Mouse (Mus musculus) thymus, postnatal 10 days (tissue): Measurements from ENCODE around the gene Hcn3.
A peak's percentile ranks its signal among the peaks of the same experiment; 100 is the strongest.

Experiments used
- DNase-seq, 2 experiments: peaks; one replicate each; pipeline ENCODE4 v3.0.0; 2021; ENCODE audit warnings: low spot score in 2 of 2

The Hcn3 gene

DNA sequence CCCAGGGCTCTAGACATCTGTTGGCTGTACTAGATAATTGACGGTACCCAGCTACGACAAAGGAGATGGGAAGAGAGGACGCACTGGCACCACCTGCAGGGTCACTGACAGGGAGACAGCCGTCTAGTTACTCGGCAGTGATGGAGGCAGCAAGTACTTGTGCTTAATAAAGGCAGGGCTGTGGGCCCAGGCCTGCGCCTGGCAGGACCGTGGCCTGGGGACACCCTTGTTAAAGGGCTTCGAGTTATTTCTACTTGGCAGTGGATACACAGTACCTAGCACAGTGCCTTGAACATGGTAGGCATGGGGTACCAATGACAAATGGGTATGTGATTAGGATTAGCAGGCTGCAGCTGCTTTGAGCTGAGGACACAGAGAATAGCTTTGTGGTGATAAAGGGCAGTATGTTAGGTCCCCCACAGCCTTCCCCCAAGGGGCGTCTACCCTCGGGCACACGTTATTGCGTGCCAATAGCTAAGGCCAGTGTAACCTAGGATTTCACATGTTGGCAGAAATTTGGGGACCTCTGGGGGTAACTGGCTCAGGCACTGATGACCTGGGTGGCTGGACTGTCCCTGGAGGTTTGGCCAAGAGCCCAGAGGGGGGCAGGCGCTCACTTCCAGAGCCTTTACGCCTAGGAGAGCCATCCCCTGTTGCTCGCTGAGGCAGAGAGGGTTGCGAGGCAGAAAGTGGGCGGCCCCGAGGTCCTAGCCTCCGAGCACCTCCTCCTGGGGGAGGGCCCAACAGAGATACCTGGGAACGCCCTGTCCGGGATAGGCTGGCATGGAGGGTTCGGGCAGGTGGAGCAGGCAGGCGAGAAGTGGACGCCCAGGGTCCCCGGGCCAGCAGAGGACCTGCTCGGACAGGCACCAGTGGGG, 12.7 kb downstream of the Hcn3 start:
- no peak for DNase-seq

DNA sequence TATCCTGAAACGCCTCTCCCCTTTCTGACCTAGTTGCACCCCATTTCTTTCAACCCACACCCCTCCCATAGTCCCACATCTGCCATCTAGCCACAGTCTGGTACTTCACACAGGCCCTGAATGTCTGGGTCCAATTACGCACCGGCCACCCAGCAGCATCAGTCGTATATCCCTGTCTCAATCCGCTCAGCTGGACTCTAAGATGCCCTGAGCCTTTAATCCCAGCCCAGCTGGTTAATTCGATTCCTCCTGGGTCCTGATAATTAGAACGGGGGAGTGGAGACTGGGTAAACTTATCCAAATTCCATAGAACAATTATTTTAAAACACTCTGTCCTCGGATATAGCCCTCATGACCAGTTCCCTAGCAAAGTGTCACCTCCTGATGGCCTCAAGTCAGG, 14.4 kb downstream of the Hcn3 start:
- DNase-seq, result no peak

DNA sequence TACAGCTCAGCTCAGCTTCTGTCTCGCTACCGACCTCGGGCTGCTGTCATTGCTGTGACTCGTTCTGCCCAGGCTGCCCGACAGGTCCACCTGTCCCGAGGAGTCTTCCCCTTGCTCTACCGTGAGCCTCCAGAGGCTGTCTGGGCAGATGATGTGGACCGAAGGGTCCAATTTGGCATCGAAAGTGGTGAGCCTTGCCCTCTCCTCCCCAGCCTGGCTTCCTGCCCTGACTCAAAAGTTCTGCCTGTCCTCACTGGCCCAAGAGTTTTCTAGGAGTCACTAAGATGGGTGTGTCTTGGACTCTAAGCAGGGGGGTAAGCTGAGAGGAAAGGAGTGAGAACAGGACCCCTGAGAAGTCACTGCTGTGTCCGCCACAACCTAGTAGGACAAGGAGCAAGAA, 15.2 kb downstream of the Hcn3 start:
- DNase-seq, result no peak

DNA sequence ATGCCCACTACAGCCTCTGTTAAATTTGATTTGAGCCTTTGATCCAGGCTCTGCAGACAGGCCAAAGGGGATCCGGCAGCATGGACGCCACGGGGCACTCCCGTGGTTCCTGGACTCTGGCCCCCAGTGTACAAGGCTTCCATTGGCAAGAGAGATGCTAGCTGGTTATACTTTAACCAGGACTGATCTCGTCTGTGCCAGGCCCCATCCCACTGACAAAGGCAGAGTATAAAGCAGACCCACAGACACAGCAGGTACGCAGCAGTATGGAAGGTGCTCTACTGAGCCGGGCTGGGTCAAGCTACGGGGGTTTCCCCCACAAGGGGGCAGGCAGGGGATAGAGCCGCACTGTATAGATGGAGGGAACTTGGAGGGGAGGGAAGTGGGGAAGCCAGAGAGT, 23.6 kb downstream of the Hcn3 start:
- DNase-seq, result peak; percentile 12 to 58

DNA sequence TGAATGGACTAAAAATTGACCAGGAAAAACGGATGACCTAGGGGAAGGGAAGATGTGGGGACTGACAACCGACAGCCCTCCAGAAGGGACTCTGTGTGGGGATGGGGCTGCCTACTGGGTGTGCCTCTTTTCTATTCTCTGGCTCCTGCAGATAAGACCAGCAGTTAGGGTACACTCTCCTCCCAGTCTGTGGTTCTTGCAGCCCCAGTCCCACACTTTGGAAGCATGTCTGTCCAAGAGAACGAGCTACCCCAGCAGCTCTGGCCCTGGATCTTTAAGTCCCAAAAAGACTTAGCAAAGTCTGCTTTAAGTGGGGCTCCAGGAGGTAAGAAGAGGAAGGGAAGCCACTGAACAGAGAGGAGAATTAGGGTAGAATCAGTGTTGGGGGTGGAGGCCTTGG, 24.0 kb downstream of the Hcn3 start, which contains the start of gene Pklr:
Pklr (plus strand) TSS at position 185 of the 400 bp plus-strand sequence.
- no peak for DNase-seq

DNA sequence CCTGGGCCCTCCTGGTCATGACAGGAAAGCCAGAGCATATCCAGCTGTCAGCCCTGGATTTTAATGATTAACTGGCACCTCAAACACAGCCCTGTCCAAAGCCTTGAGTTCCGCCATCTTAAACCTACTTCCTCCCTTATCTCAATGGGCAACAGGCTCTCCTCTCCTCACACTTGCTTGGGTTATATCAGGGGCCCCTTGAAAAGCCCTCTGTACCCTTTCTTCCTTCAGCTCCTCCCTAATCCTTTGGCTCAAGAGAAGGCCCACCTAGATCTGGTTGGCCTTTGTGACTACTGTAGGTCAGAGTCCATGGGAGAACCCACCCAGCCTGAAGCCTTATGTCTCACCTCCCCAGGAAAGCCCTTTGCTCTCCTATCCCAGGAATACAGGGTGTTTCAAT, 26.2 kb downstream of the Hcn3 start:
- no peak for DNase-seq

DNA sequence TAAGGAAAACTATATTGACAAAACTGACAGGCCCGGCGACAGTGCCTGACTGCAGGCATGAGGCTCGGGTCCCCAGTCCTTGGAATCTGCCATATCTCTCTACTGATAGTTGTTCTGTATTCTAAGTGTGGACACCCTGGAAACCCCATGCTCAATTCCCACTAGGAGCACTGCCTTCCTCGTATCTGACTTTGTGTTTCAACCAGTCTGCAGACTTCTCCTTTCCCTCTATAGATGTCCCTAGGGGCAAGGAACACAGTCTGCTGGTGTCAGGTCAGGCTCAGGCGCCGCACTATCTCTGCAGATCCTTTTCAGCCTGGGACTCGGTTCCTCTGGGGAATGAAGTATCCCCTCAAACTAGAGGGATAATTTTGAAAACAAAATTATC, 26.9 kb downstream of the Hcn3 start:
- DNase-seq, result no peak

DNA sequence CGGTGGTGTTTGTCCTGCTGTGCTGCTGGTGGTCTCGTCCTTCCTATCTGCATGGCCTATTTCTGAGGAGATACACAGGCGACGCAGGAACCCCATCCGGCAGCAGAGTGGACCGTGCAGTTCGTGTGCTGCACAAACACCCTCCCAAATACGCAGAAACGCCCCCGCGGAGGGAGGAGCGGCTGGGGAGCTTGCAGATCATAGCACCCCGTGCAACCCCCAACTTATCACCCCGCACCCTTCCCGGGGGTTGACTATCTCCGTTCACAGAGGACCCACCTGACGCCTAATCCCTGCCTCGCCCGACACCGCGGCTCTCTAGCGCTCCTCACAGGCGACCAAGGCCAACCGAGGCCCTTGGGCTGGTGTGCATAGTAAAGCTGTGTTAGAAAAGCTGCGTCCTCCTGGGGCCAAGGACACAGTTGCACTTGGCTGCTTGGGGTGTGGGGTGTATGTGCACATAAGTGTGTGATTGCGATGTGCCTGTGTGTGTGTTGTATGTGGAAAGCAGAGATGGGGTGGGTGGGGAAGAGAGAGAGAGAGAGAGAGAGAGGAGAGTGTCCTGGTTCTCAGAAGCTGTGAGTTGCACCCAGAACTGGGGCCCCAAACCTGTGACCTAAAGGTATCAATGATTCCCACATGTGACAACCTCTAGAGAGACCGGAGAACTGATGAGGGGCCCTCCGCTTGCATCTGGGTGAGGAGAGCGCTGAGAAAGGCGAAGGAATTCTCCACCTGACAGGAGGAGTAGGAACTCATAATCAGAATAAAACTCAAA, 27.5 kb downstream of the Hcn3 start:
- DNase-seq, result no peak

DNA sequence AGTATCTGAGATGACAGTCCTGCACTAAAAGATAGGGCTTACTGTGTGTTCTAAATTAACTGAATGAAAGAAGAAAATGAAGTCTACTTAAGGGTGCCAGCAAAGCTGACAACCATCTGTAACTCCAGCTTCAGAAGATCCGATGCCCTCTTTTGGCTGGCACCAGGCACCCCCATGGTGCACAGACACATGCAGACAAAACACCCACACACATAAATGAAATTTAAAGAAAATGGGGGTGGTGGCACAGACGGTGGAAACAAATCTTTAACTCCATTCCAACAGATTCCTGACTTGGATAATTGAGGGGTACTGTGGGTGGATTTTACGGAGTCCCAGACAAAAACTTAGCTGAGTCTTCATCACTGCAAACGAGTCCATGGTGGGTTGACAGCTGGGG, 28.2 kb downstream of the Hcn3 start:
- no peak for DNase-seq

DNA sequence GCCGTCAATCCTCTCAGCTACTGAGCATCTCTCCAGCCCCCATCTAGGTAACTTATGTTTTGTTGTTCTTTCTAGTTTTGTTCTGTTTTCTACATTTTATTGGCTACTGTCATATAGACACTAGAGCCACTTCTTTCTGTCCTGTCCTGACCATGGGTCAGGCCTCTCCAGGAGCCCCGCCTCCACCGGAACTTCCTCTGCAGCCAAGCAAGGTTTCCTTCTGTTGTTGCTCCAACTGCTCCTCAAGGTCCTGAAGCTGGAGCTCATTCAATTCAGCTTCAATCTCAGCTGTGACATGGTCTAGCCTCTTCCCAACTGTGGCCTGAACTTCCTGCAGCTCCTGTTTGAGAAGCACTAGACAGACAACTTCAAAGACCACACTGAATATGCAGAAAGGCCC, 30.1 kb downstream of the Hcn3 start:
- DNase-seq, result no peak

DNA sequence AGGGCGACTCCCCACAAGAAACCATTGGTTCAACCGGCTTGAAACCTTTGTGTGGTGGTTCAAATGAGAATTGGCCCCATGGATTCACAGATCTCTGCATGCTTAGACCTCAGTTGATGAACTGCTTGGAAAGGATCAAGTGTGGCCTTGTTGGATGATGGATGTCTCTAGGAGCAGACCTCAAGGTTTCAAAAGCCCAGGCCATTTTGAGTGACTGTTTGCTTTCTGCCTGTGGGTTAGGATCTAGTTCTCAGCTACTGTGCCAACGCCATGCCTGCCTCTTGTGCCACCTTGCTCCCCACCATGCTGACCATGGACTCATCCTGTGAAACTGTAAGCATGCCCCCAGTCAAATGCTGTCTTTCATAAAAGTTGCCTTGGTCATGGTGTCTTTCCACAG, 34.0 kb downstream of the Hcn3 start:
- no peak for DNase-seq

DNA sequence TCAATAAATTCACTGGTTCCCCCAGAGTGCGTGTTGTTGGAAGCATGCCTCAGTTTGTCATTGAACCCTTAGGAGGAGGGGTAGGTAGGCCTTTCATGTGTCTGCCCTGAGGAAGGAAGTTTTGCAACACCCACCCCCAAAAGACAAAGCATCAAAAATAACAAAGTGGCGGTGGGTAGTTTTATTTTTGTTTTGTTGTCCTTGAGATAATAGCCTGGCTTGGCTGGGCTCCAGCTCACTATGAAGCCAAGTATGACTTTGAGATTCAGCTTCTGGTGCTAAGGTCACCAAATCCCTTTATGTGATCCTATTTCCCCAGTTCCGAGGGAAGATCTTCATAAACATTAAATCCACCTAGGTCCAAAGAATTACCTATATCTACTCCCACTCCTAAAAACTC, 35.8 kb downstream of the Hcn3 start:
- DNase-seq, result no peak

DNA sequence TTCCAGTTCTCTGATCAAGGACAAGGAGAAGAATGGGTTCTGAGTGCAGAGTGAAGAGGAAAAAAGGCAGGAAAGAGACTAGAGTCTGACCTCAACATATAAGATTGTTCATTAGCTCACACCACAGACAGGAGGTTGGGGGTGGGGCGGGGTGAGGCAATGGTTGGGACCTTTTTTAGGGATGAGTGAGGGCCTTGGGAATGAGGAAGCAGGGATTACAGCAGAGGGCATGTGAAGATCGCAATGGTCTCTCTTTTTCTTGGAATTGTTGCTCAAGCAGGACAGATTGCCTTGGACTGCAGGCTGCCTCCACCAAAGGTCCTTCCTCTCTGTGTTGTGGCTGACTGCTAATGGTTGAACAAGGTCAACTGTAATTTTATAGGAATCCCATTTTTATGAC, 36.7 kb downstream of the Hcn3 start:
- DNase-seq, result no peak

DNA sequence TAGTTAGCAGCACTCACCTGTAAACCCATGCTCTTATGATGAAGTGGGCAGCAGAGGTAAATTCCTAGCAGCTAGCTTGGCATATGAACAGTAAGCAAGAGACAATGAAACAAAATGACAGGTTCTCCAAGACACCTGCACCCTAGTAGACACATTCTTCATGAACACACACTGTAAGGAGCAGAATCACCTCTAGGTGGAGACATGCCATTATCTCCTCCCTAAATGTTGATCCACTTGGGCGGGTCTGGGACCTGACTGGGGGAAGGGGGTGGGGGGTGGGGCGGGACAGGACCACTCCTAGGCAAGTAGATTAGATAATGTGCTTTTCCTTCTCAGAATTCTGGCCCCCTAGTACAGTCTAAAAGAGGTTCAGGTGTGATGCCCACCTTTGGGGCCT, 44.5 kb downstream of the Hcn3 start:
- DNase-seq, result peak in 1 of 2 experiments; percentile 41

DNA sequence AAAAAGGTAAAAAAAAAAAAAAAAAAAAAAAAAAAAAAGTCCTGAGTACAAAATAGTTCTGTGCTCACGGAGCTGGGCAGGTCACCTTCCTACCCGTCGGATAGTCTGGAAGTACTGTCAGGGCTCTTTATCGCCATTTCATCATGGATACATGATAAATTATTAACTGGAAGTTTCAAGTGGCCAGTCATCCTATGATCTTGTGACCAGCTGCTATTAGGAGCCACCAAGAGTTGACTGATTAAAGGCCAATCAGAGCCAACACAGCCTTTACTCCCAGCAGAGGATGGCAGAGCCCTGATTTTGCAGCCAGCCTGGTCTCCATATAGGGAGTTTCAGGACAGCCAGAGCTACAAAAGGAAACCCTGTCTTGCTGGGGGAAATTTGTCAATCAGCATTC, 46.9 kb downstream of the Hcn3 start:
- DNase-seq, result no peak

DNA sequence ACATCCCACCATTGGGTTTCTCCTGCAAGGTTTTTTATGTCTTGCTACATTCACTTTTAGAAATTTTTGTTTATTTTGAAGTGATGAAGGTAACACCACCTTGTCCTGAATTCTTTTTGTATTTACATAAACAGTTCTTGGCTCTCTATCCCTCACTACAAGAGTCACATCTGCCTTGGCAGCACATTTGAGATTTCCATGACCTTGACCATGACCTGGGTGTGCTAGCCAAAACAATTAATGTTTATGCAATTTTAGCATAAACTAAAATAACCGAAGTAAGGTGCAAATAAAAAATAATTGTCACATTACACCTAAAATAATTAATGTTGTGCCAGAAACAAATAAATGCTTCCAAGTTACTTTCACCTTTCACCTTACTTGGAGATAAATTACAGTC, 51.9 kb downstream of the Hcn3 start:
- DNase-seq, result no peak

DNA sequence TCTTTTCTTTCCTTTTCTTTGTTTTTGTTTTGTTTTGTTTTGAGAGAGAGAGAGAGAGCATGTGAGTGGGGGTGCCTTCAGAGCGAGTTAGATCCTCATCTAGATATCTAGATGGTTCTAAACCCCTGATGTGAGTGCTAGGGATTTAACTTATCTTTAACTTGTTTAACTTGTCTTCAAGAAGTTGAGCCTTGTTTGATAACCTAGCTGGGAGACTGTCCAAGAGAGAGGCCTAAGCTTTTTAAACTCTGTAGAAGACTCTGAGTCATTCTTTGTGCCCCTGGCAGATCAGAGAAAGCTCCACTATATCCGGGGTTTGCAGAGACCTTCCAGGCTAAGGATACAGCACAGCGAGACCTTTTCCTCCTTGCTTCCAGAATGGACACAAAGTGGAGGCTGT, 52.5 kb downstream of the Hcn3 start:
- DNase-seq, result no peak

DNA sequence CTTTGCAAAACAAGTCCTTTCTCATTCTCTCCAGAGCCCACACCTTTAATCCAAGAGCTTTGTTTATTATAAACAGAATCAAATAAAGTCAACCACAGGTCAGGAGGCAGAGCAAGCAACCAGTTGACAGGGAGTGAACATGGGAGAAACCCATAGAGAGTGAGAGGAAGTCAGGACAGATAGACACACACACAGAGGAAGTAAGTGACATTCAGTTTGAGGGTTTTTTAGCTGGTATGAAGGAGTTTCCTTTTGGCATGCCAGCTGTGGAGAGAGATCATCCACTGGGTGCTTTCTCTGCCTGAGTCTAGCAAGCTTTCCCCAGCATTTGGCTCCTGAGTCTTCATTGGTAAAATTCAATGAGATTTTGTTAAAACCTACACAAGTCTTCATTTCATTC, 53.1 kb downstream of the Hcn3 start:
- no peak for DNase-seq

DNA sequence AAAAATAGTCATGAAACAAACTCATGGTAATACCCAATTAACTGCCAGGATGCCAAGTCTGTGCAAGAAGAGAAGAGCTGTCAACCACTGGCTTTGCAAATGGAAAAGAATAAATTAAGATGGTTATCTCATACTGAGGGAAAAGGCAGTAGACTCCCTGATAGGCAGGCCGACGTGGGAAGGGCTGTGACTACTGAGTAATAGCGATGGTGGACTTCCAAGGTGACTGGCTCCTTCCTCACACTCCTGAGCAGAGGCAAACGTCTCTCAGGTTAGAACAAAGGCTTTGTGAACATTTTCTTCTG, 56.8 kb downstream of the Hcn3 start:
- DNase-seq, result no peak

DNA sequence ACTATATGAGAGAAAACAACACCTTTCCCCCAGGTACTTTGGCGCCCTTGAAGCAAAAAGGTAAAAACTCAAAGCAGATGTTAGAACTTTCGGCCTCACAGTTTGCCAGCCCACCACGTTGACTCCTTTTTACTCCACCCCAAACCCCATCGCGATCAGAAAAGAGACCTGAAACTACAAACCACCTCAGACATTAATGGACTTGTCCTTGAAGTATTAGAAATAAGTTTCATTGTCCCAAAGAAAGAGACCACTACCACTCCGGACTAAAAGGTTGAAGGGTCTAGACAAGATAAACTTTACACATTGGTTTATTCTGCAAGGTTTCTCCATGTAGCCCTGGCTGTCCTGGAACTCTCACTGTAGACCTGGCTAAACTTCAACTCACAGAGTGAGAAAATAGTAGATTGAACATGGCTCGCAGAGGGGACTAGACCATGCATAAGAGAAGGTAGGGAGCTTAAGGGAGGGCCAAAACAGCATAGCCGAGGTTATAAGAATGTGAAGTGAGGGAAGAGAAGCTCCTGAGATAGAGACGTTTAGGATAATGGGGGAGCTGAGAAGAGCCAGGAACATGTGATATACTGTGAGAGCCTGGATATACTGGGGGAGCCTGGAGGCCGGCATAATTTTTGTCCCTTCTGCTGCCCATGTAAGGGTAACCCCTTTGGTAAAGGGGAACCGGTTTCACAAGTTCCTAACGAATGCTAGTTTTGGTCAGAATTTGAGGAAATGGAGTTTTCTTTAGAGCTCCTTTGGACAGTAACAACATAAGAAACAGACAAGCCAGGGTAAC, 57.3 kb downstream of the Hcn3 start:
- no peak for DNase-seq

DNA sequence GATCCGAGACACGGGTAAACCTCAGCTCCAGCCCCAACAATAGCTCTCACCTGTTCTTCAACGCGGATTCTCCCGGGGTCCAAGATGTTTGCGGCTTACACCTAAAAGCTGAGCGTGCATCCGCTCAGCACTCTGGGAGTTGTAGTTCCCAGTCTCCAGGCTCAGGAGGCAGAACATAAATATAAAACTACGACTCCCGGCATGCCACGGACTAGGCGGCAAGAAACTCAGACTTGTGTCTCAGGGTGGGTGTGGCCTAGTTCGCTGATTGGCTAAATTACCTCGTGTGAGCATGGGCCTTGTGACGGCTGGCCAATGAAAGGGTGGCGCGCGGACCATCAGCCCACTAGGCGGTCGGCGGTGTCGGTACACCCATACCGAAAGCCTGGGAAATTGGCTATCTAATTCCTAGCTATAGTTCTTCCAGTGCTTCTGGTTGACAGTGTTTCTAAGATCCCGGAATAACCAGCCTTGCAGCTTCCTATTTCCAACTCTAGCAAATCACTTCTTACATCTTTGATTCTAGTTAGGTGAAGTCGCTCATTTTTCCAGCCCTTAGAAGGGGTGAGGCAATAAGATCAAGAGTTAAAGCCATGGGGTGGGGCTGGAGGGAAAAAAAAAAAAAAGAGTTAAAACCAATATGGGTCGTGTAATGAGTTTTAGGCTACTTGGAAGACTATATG, 58.0 kb downstream of the Hcn3 start, which contains the start of gene Fdps:
Fdps (minus strand) TSS at position 148 of the 683 bp plus-strand sequence.
- DNase-seq, result peak; percentile 92 to 93

DNA sequence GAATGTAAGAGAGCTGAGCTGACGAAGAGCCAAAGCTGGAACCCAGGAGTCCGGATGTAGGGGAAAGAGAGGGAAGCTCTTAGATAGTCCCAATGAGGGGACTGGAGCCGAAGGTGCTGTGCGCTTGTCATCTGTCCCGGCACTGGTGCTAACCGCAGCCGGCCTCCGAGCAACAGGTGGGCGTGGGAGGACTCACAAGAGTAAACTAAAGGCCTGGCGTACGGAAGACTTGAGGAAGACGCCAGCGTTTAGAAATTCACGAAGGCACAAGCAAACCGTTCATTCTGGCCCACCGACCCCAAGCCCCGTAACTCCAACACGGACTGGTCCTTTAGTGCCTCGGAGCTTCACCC, 58.6 kb downstream of the Hcn3 start:
- peak in 1 of 2 experiments; percentile 25 for DNase-seq
